Mouse (Mus musculus): ENCODE data around the gene Ttc26. TPM values are rescaled to one million over a fixed set of nuclear protein-coding genes. Genes with fewer than 3 reads are reported as not detected.

Gene Ttc26
- polyA plus RNA-seq, 1 experiment from 2014 or later = 9.2 TPM

DNA sequence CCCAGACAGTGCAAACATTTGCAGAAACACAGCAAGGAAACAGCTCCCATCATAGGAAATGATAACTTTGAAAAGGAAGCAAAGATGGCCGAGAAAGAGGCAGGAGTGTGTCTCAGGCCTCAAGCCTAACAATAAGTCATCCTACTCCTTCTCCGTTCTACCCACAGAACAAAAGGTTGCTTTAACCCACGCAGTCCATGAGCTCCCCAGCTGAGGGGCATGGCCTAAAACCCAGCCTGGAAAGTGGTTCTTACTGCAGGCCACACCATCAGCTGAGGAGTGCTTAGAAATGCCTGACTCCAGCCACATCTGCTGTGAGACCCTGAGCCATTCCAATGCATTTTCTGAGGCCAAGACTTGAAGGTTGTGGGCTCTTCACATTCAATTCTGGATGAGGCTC lies 37.7 kb upstream of the Ttc26 start:
- no peak overlapping the region for H3K27ac ChIP-seq (ENCODE audit: low read depth)
- WGBS = 57% methylated on average over 3 of the region's 3 CpGs
- no peak overlapping the region for H3K4me3 ChIP-seq (ENCODE audit: low read depth, low read length)
- no peaks in the 10 kb centered on the region for H3K36me3 ChIP-seq (ENCODE audit: insufficient read depth)
- H3K4me2 ChIP-seq = peak overlapping the region; percentile 11; the same call in 1 of the 2 replicates
- no peak for TF ChIP-seq CTCF (IDR thresholded peaks at IDR 0.05; ENCODE audit: low read depth)
- H3K9me3 ChIP-seq (ENCODE audit: low read depth, low read length) = no peaks in the 10 kb centered on the region
- no peak for ATAC-seq (ENCODE audit: insufficient read depth)
- no peak overlapping the region for H3K9ac ChIP-seq
- DNase-seq = no peak
- no peaks in the 10 kb centered on the region for H3K27me3 ChIP-seq (ENCODE audit: insufficient read depth, low read length)
- H3K4me1 ChIP-seq (ENCODE audit: insufficient read depth) = no peaks in the 10 kb centered on the region

DNA sequence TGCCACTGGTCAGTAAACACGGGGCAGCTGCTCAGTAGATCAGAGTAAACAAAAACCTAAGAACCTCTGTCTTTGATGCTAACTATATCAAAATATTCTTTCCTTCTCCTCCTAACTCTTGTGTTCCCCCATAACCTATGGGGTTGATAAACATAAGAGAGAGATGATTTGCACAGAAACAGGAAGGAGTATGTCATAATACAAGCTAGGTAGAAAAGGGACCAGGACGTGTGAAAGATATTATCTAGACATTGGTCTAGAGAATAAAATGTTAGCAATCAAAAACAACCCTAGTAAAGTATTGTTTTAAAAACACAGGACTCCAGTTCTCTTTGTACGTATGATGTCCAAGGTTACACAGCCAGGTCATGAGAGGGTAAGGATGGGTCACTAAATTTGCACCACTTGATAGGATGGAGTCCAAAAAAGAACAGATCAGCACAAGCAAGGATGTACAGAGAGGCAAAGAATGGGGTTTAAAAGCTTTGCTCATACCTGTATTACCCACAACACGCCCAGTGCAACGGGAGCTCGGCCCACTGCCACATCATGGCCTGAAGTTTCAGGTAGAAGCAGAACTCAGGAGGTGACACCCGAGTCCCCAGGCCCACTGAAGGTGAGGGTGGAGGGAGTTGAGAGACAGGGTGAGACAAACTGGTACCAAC lies 37.1 kb upstream of the Ttc26 start:
- DNase-seq (no peak), ATAC-seq (ENCODE audit: insufficient read depth) (no peak)
- Histone ChIP-seq H3K9ac (no peak overlapping the region), H3K36me3 (ENCODE audit: insufficient read depth) (no peaks in the 10 kb centered on the region), H3K27me3 (ENCODE audit: insufficient read depth, low read length) (no peaks in the 10 kb centered on the region), H3K27ac (ENCODE audit: low read depth) (no peak overlapping the region), H3K4me1 (ENCODE audit: insufficient read depth) (no peaks in the 10 kb centered on the region), H3K4me3 (ENCODE audit: low read depth, low read length) (no peak overlapping the region), H3K4me2 (no peak overlapping the region), H3K9me3 (ENCODE audit: low read depth, low read length) (no peaks in the 10 kb centered on the region)
- 69% methylated on average over 7 of the region's 7 CpGs for WGBS
- no peak for TF ChIP-seq CTCF (IDR thresholded peaks at IDR 0.05; ENCODE audit: low read depth)

DNA sequence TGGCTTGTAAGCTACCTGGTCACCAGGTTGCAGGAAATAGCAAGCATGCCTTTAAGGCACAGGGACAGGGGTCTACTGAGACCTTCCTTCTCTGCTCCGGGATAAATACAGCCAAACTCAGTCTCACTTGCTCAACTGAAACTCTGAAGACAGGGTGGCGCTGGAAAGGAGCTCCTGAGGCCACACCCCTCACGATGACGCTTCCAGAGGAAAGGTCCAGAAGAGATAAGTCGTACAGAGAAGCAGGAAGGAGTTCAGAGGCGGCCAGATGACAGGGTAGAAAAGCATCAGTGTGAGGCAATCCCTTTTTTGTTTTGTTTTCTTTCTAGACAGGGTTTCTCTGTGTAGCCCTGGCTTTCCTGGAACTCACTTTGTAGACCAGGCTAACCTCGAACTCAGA lies 35.5 kb upstream of the Ttc26 start:
- Histone ChIP-seq H3K4me3 (ENCODE audit: low read depth, low read length) (no peak overlapping the region), H3K9ac (no peak overlapping the region), H3K9me3 (ENCODE audit: low read depth, low read length) (no peaks in the 10 kb centered on the region), H3K4me2 (no peak overlapping the region), H3K4me1 (ENCODE audit: insufficient read depth) (no peaks in the 10 kb centered on the region), H3K36me3 (ENCODE audit: insufficient read depth) (no peaks in the 10 kb centered on the region), H3K27ac (ENCODE audit: low read depth) (no peak overlapping the region), H3K27me3 (ENCODE audit: insufficient read depth, low read length) (peaks cover 3% of the 10 kb centered on the region; the same call in 1 of the 2 replicates)
- WGBS = 35% methylated on average over 7 of the region's 7 CpGs
- peak; percentile 34 for DNase-seq
- no peak for TF ChIP-seq CTCF (IDR thresholded peaks at IDR 0.05; ENCODE audit: low read depth)
- no peak for ATAC-seq (ENCODE audit: insufficient read depth)

DNA sequence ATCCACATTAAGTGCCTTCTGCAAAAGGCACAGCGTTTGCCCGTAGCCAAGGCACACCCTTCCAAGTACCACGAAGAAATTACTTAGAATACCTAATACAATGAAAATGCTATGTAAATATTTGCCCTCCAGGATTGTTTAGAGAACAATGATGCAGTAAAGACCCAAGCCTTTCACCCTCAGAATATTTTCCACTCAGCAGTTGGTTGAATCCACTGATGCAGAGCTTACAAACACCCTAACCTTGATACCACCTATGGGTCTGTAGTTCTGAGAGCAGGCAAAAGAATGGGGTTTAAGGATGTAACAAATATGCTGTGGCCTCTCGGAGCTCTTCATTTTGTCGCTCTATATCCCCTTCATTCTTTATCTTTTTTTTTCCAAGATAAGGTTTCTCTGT lies 33.4 kb upstream of the Ttc26 start:
- peaks cover 21% of the 10 kb centered on the region for H3K27me3 ChIP-seq (ENCODE audit: insufficient read depth, low read length)
- DNase-seq (no peak), ATAC-seq (ENCODE audit: insufficient read depth) (no peak)
- no peak overlapping the region for H3K9ac ChIP-seq
- H3K4me2 ChIP-seq = no peak overlapping the region
- 66% methylated on average over 5 of the region's 5 CpGs for WGBS
- H3K4me3 ChIP-seq (ENCODE audit: low read depth, low read length) = no peak overlapping the region
- no peak for TF ChIP-seq CTCF (IDR thresholded peaks at IDR 0.05; ENCODE audit: low read depth)
- no peaks in the 10 kb centered on the region for H3K9me3 ChIP-seq (ENCODE audit: low read depth, low read length)
- H3K4me1 ChIP-seq (ENCODE audit: insufficient read depth) = no peaks in the 10 kb centered on the region
- no peak overlapping the region for H3K27ac ChIP-seq (ENCODE audit: low read depth)
- H3K36me3 ChIP-seq (ENCODE audit: insufficient read depth) = no peaks in the 10 kb centered on the region

DNA sequence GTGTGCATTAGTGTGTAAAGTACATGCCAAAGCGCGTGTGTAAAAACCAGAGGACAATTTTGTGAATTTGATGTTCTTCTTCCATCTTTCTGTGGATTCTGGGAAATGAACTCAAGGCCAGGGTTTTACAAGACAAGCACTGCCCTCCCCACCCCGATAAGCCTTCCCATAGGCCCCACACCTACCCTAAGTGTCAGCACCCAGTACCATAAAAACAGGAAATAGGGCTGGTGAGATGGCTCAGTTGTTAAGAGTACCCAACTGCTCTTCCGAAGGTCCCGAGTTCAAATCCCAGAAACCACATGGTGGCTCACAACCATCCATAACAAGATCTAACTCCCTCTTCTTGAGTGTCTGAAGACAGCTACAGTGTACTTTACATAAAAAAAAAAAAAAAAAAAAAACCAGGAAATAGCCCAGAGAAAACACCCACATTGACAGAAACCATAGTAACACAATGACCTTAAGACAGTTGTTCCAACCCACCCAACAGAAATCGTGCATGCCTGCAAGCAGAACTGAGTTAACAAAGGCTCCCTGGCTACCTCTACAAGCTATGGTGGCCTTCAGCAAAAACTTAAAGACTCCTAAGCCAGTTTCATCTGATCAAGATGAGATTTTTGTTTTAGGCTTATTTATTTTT lies 32.3 kb upstream of the Ttc26 start:
- Histone ChIP-seq H3K27me3 (ENCODE audit: insufficient read depth, low read length) (peaks cover 31% of the 10 kb centered on the region), H3K9ac (no peak overlapping the region), H3K36me3 (ENCODE audit: insufficient read depth) (no peaks in the 10 kb centered on the region), H3K4me1 (ENCODE audit: insufficient read depth) (no peaks in the 10 kb centered on the region), H3K4me2 (no peak overlapping the region), H3K4me3 (ENCODE audit: low read depth, low read length) (no peak overlapping the region), H3K9me3 (ENCODE audit: low read depth, low read length) (no peaks in the 10 kb centered on the region), H3K27ac (ENCODE audit: low read depth) (no peak overlapping the region)
- 90% methylated on average over 6 of the region's 6 CpGs for WGBS
- TF ChIP-seq CTCF (IDR thresholded peaks at IDR 0.05; ENCODE audit: low read depth) = no peak
- ATAC-seq (ENCODE audit: insufficient read depth) (no peak), DNase-seq (no peak)

DNA sequence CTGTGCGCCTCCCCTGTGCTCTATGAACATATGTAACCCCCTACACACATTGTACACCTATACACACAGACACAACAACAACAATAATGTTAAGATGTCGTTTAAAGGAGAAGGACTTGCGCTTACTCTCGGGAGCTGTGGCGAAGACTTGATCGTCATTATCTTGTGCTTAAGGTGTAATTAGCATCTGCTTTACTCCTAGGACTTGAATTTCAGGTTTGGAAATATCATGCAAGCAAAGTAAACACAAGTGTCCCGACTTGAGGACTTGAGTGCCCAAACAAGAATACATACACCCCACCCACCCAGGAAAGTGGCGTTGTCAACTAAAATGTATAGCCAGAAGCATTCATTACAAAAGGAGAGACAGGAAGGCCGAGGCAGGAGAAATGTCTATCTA lies 31.5 kb upstream of the Ttc26 start:
- Histone ChIP-seq H3K4me1 (ENCODE audit: insufficient read depth) (no peaks in the 10 kb centered on the region), H3K4me2 (no peak overlapping the region), H3K9ac (no peak overlapping the region), H3K36me3 (ENCODE audit: insufficient read depth) (no peaks in the 10 kb centered on the region), H3K27ac (ENCODE audit: low read depth) (no peak overlapping the region), H3K9me3 (ENCODE audit: low read depth, low read length) (no peaks in the 10 kb centered on the region), H3K27me3 (ENCODE audit: insufficient read depth, low read length) (peaks cover 40% of the 10 kb centered on the region), H3K4me3 (ENCODE audit: low read depth, low read length) (no peak overlapping the region)
- 66% methylated on average over 9 of the region's 9 CpGs for WGBS
- TF ChIP-seq CTCF (IDR thresholded peaks at IDR 0.05; ENCODE audit: low read depth) = no peak
- ATAC-seq (ENCODE audit: insufficient read depth) = no peak
- no peak for DNase-seq

DNA sequence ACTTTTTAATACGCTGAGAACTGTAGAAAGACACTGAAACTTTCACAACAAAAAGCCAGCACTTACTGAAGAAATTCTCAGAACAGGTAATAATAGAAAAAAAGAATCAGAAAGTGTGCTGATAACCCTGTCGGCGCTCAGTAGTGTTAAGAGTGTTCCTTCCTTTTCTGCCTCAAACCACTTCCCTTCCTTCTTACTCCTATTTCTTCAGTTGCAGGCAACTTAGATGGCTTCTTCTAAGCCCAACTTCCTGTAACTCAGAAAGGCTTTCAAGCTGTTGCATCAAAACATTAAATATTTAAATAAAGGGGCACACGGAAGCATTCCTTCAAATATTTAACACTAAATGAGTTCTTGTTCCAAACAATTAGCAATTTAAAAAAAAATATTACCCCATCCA lies 29.3 kb upstream of the Ttc26 start:
- no peak for ATAC-seq (ENCODE audit: insufficient read depth)
- TF ChIP-seq CTCF (IDR thresholded peaks at IDR 0.05; ENCODE audit: low read depth) = no peak
- DNase-seq = no peak
- Histone ChIP-seq H3K4me2 (no peak overlapping the region; the same call in 1 of the 2 replicates), H3K27ac (ENCODE audit: low read depth) (no peak overlapping the region), H3K27me3 (ENCODE audit: insufficient read depth, low read length) (peaks cover 55% of the 10 kb centered on the region), H3K4me3 (ENCODE audit: low read depth, low read length) (peak overlapping the region; percentile 68; the same call in 1 of the 2 replicates), H3K4me1 (ENCODE audit: insufficient read depth) (no peaks in the 10 kb centered on the region), H3K9me3 (ENCODE audit: low read depth, low read length) (no peaks in the 10 kb centered on the region), H3K9ac (no peak overlapping the region), H3K36me3 (ENCODE audit: insufficient read depth) (no peaks in the 10 kb centered on the region)
- 55% methylated on average over 4 of the region's 4 CpGs for WGBS
